Mouse (Mus musculus) embryonic facial prominence, embryonic 15.5 days (tissue): ENCODE results near the gene Ptdss2. TPM values are rescaled to one million over a fixed set of nuclear protein-coding genes. Genes with fewer than 3 reads are reported as not detected.

ENCODE experiments used
- ATAC-seq: fragments of 200-750 bp; cut with Nextera tagmentation; 2 replicates; pipeline ENCODE4 v1.8.0; 2017; ENCODE audit warnings: low read depth, moderate TSS enrichment; ENCODE audit not compliant: insufficient number of reproducible peaks, low FRiP score, low TSS enrichment
- H3K27ac ChIP-seq: fragments of 300-500 bp; sonication (generic); replicated peaks from 2 replicates; pipeline ENCODE4 v1.5.1; 2015; ENCODE audit warnings: mild to moderate bottlenecking, inconsistent platforms
- H3K27me3 ChIP-seq: fragments of 300-500 bp; sonication (generic); 2 replicates; pipeline ENCODE4 v1.6.1; 2015; ENCODE audit warnings: inconsistent platforms
- H3K36me3 ChIP-seq: fragments of 300-500 bp; sonication (generic); 2 replicates; pipeline ENCODE4 v1.6.1; 2015; ENCODE audit warnings: mild to moderate bottlenecking, inconsistent platforms
- H3K4me1 ChIP-seq: fragments of 300-500 bp; sonication (generic); 2 replicates; pipeline ENCODE4 v1.6.1; 2015; ENCODE audit warnings: inconsistent platforms
- H3K4me2 ChIP-seq: fragments of 300-500 bp; sonication (generic); replicated peaks from 2 replicates; pipeline ENCODE4 v1.6.1; 2015; ENCODE audit warnings: mild to moderate bottlenecking, inconsistent platforms
- H3K4me3 ChIP-seq: fragments of 300-500 bp; sonication (generic); replicated peaks from 2 replicates; pipeline ENCODE4 v1.5.1; 2015; ENCODE audit warnings: mild to moderate bottlenecking, inconsistent platforms
- H3K9ac ChIP-seq: fragments of 300-500 bp; sonication (generic); 2 replicates; pipeline ENCODE4 v1.6.1; 2015; ENCODE audit warnings: inconsistent platforms
- H3K9me3 ChIP-seq: fragments of 300-500 bp; sonication (generic); replicated peaks from 2 replicates; pipeline ENCODE4 v1.6.1; 2016; ENCODE audit warnings: inconsistent platforms
- WGBS: fragments of 180-500 bp; shearing (Covaris S2); methylation state at CpG from one replicate; pipeline ENCODE4 v1.1.7; 2015; 5-methylcytosine and 5-hydroxymethylcytosine counted together
- polyA plus RNA-seq: library from polyadenylated mRNA; unstranded; fragments of >200 nt; fragmentation: Nextera tagmentation; extraction: Ambion mirVana; gene quantifications from 2 replicates; pipeline ENCODE4 v1.2.1, GENCODE M21; 2015

Gene Ptdss2
- polyA plus RNA-seq, 1 experiment from 2014 or later, result 69.7 TPM

- Histone ChIP-seq H3K4me2 (peak overlapping the region; percentile 70), H3K9me3 (no peaks in the 10 kb centered on the region), H3K9ac (peak overlapping the region; percentile 51), H3K27me3 (no peaks in the 10 kb centered on the region), H3K27ac (peak overlapping the region; percentile 87), H3K4me3 (peak overlapping the region; percentile 67), H3K4me1 (peaks cover 10% of the 10 kb centered on the region), H3K36me3 (no peaks in the 10 kb centered on the region)
- 2% methylated on average over 29 of the region's 29 CpGs for WGBS
- peak; percentile 97 for ATAC-seq
These were observed 721 bp downstream of the Ptdss2 start for GRCm38 (mm10) chr7:141122689-141123516.

- 3% methylated on average over 15 of the region's 15 CpGs for WGBS
- Histone ChIP-seq H3K4me3 (peak overlapping the region; percentile 67), H3K27me3 (no peaks in the 10 kb centered on the region), H3K9me3 (no peaks in the 10 kb centered on the region), H3K27ac (peak overlapping the region; percentile 87), H3K36me3 (no peaks in the 10 kb centered on the region), H3K4me2 (peak overlapping the region; percentile 70), H3K9ac (peak overlapping the region; percentile 51), H3K4me1 (peaks cover 10% of the 10 kb centered on the region)
- ATAC-seq, result no peak
These were observed 1.3 kb downstream of the Ptdss2 start for GRCm38 (mm10) chr7:141123517-141123856.

- H3K9ac ChIP-seq, result peak overlapping the region; percentile 95
- ATAC-seq, result peak; percentile 96
- WGBS, result under 1% methylated on average over 59 of the region's 59 CpGs
These were observed 9.0 kb downstream of the Ptdss2 start for GRCm38 (mm10) chr7:141131024-141131820.

GRCm38 (mm10) chr7:141131904-141132755, 9.9 kb downstream of the Ptdss2 start:
- no peak for ATAC-seq
- H3K27ac ChIP-seq, result no peak overlapping the region
- WGBS, result 55% methylated on average over 12 of the region's 12 CpGs
- peak overlapping the region; percentile 95 for H3K9ac ChIP-seq
- peak overlapping the region; percentile 78 for H3K4me2 ChIP-seq
- H3K4me3 ChIP-seq, result peak overlapping the region; percentile 85
- H3K27me3 ChIP-seq, result no peaks in the 10 kb centered on the region
- peaks cover 22% of the 10 kb centered on the region for H3K36me3 ChIP-seq
- peaks cover 19% of the 10 kb centered on the region for H3K4me1 ChIP-seq
- H3K9me3 ChIP-seq, result no peaks in the 10 kb centered on the region

More at GRCm38 (mm10) chr7:141131024-141131820, 9.0 kb downstream of the Ptdss2 start:
- Histone ChIP-seq H3K9me3 (no peaks in the 10 kb centered on the region), H3K4me1 (peaks cover 19% of the 10 kb centered on the region), H3K27me3 (no peaks in the 10 kb centered on the region), H3K27ac (peak overlapping the region; percentile 7; the same call in 1 of the 2 replicates), H3K36me3 (peaks cover 13% of the 10 kb centered on the region), H3K4me3 (peak overlapping the region; percentile 85), H3K4me2 (peak overlapping the region; percentile 78)

- no peak overlapping the region for H3K27ac ChIP-seq
- H3K4me2 ChIP-seq, result no peak overlapping the region
- no peak overlapping the region for H3K9ac ChIP-seq
- 88% methylated on average over 4 of the region's 4 CpGs for WGBS
- H3K9me3 ChIP-seq, result no peaks in the 10 kb centered on the region
- H3K4me1 ChIP-seq, result no peaks in the 10 kb centered on the region
- no peaks in the 10 kb centered on the region for H3K27me3 ChIP-seq
- H3K36me3 ChIP-seq, result peaks cover 55% of the 10 kb centered on the region
- H3K4me3 ChIP-seq, result no peak overlapping the region
- no peak for ATAC-seq
These were observed 19.1 kb downstream of the Ptdss2 start for GRCm38 (mm10) chr7:141141326-141141725.

DNA sequence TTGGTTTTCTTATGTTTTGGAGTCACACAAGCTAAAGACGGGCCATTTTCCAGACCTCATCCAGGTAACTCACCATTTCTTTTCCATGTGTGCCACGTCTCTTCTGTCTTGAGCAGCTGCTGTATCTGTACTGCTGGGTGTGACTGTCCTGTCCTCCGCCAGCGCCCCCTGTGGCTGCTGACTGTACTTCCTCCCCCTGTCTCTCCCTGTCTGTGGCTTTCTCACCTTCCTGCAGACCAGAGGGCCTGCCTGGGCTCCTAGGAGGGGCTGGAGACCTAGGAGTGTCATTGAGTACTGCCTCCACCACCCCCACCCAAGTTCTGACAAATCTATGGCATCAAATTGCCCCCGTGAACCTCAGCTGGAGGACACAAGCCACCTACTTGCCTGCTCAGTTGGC, 20.9 kb downstream of the Ptdss2 start:
- Histone ChIP-seq H3K27me3 (no peaks in the 10 kb centered on the region), H3K4me1 (peaks cover 6% of the 10 kb centered on the region; the same call in 1 of the 2 replicates), H3K9me3 (no peaks in the 10 kb centered on the region), H3K36me3 (peaks cover 37% of the 10 kb centered on the region), H3K4me2 (no peak overlapping the region), H3K9ac (no peak overlapping the region), H3K4me3 (no peak overlapping the region), H3K27ac (no peak overlapping the region)
- 57% methylated on average over 5 of the region's 5 CpGs for WGBS
- ATAC-seq, result no peak

DNA sequence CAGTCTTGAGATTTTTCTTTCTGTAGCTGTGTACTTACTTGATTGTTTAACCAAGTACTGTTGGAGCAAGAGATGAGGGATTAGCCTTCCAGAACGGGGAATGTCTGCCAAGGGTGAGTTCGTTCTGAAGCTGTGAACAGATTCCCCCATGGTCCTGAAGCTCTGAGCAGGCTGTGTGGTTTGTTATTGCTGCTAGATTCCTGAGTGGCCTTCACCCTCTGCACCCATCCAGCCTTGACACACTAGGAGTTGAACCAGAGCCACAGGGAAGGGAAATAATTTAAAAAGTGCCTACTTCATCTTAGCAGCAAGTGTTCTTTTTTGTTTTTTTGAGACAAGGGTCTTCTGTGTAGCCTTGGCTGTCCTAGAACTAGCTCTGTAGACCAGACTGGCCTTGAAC, 21.7 kb downstream of the Ptdss2 start:
- H3K4me3 ChIP-seq, result no peak overlapping the region
- H3K27me3 ChIP-seq, result no peaks in the 10 kb centered on the region
- H3K4me1 ChIP-seq, result peaks cover 6% of the 10 kb centered on the region; the same call in 1 of the 2 replicates
- ATAC-seq, result no peak
- peaks cover 30% of the 10 kb centered on the region for H3K36me3 ChIP-seq
- no peak overlapping the region for H3K4me2 ChIP-seq
- 69% methylated on average over 2 of the region's 2 CpGs for WGBS
- H3K9me3 ChIP-seq, result no peaks in the 10 kb centered on the region
- H3K9ac ChIP-seq, result no peak overlapping the region
- H3K27ac ChIP-seq, result no peak overlapping the region

- H3K27me3 ChIP-seq, result no peaks in the 10 kb centered on the region
- peaks cover 28% of the 10 kb centered on the region for H3K36me3 ChIP-seq
- H3K4me1 ChIP-seq, result peaks cover 6% of the 10 kb centered on the region; the same call in 1 of the 2 replicates
- 88% methylated on average over 3 of the region's 3 CpGs for WGBS
- no peak overlapping the region for H3K4me3 ChIP-seq
- no peak overlapping the region for H3K9ac ChIP-seq
- H3K4me2 ChIP-seq, result no peak overlapping the region
- ATAC-seq, result no peak
- H3K27ac ChIP-seq, result no peak overlapping the region
- H3K9me3 ChIP-seq, result no peaks in the 10 kb centered on the region
These were observed 22.5 kb downstream of the Ptdss2 start for GRCm38 (mm10) chr7:141144650-141145049.

- no peak overlapping the region for H3K4me2 ChIP-seq
- WGBS, result 75% methylated on average over 1 of the region's 1 CpGs
- H3K27ac ChIP-seq, result no peak overlapping the region
- H3K36me3 ChIP-seq, result peaks cover 26% of the 10 kb centered on the region
- no peak for ATAC-seq
- no peak overlapping the region for H3K9ac ChIP-seq
- no peaks in the 10 kb centered on the region for H3K27me3 ChIP-seq
- H3K4me3 ChIP-seq, result no peak overlapping the region
- no peaks in the 10 kb centered on the region for H3K9me3 ChIP-seq
- H3K4me1 ChIP-seq, result peaks cover 6% of the 10 kb centered on the region; the same call in 1 of the 2 replicates
These were observed 23.2 kb downstream of the Ptdss2 start for GRCm38 (mm10) chr7:141145403-141145802.

GRCm38 (mm10) chr7:141146043-141146595, 23.9 kb downstream of the Ptdss2 start:
- no peak for ATAC-seq
- 89% methylated on average over 12 of the region's 12 CpGs for WGBS
- Histone ChIP-seq H3K4me2 (no peak overlapping the region), H3K4me3 (no peak overlapping the region), H3K27me3 (no peaks in the 10 kb centered on the region), H3K36me3 (peaks cover 34% of the 10 kb centered on the region), H3K9ac (no peak overlapping the region), H3K4me1 (peaks cover 6% of the 10 kb centered on the region; the same call in 1 of the 2 replicates), H3K27ac (0 out of 2 replicates have a peak overlapping the region, but pooled peaks have one; percentile 11), H3K9me3 (no peaks in the 10 kb centered on the region)
